Mouse (Mus musculus): Measurements from ENCODE around the gene Olfr1053. TPM values are rescaled to one million over a fixed set of nuclear protein-coding genes. Genes with fewer than 3 reads are reported as not detected.

Olfr1053 gene
- not detected for polyA plus RNA-seq (2017; shearing (Covaris generic))

DNA sequence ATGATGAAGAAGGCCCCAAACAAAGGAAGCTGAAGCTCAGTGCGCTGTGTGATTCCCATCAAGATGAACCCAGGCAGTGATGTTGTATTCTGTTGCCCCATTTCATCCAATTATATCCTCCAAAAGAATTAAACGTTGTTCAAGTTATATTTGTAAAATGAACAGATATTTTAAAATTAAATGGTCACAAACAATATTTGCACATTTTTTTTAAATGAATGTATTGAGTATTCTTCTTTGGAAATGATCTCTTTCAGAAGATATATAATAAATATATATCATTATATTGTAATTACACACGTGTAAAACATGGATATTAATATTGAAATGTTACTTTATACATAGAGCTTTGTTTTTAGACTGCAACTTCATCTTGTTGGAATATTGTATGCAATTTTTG is at the start of gene Olfr1053:
Gene Olfr1053, minus strand, starts transcription at position 101 of the 400 bp plus-strand sequence.

DNA sequence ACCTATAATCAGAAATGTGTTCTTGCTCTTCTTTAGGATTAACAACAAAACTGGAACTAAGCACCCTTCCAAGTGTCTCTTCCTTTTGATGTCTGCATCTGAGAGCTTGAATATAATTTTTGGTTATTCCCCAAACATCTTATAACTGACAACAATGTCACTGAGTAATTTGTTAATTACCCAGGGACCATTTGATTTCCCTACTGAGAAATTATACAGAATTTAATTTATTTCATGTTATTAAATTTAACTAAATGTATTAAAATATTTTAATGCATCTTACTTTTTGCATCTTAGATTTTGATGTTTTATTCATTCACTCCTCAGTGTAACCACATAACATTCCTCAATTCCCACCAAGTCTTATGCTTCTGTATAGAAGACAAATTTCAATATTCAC is 47.3 kb upstream of the Olfr1053 start, which contains the start of gene Olfr1056:
Gene Olfr1056, minus strand, starts transcription at position 101 of the 400 bp plus-strand sequence.

DNA sequence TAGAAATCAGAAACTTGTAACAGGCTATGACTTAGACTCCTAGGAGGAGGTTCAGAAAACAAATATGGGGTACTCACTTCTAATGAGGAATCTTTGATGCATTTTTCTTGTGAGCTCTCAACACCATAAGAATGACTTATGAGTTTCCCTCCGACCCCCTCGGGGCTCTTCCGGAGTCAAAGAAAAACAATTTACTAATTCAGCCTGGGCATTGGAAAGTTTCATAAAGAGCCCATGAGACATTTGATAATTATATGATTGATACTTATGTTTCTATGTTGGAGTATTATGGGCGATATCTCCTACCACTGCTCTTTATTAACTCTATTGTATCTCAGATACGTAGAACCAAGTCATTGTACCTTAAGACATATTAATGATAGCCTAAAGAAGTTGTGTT is 35.1 kb upstream of the Olfr1053 start, which contains the start of gene Olfr1055:
Gene Olfr1055, minus strand, starts transcription at position 101 of the 400 bp plus-strand sequence.

DNA sequence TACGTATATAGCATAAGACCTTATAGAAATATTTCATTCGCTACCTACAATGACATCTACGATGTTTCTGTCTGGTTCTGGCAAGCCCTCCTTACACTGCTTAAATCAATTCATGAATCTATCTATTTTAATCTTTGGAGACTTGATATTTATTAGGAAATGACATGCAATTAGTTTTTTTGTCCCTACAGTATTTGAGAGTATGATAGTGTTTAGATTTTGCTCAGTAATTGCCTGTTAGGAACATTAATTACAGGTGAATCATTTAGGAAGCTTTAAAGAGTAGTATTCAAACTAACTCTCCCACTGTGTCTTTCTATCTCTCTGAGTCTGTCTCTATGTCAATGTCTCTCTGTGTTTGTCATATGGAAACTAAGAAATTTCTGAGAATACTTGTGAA is 20.2 kb upstream of the Olfr1053 start, which contains the start of gene Olfr1054:
Gene Olfr1054, minus strand, starts transcription at position 101 of the 400 bp plus-strand sequence.

DNA sequence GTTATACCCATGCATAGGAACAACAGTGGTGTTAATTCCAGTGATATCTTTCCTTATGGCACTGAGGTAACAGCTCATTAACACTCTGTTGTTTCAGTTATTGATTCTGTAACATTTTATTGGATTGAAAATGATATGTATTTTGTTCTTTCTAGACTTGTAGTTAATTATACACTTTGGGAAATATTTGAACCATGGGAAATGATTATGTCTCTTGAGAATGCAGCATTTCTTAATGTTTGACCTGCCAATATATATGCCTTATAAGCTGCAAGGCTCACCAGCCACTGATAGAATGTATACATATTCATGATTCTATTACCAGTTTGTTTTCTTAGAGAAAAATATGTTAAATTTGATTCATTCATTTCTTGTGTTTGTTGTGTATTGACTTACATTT is 22.9 kb downstream of the Olfr1053 start, which contains the start of gene Olfr1052:
Gene Olfr1052, plus strand, starts transcription at position 301 of the 400 bp plus-strand sequence.

DNA sequence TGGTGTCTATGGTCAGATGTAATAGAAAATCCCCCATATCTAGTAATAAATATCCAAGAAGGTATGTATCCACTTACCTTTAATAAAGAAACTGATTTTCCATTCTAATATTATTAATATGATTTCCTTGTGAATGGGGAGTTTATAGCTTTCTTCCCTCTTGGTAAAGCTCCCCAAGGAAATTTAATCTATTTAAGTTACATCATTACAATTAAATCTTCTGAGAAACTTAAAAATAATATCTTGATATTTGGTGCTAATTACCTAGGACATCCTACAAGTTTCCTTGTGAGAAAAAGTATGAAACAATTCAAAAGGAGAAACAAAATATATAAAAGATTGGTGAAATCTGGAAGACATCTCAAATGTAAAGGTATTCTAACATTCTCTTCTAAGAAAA is 36.1 kb downstream of the Olfr1053 start, which contains the start of gene Olfr1051:
Gene Olfr1051, minus strand, starts transcription at position 101 of the 400 bp plus-strand sequence.

Other genes with a start within 250 kb of the Olfr1053 start
- gene Olfr1036, start 241.3 kb downstream of the Olfr1053 start, polyA plus RNA-seq (2017; shearing (Covaris generic)), result not detected
- not detected for gene Olfr1037, start 227.9 kb downstream of the Olfr1053 start, polyA plus RNA-seq (2017; shearing (Covaris generic))
- gene Olfr1039, start 179.4 kb downstream of the Olfr1053 start, polyA plus RNA-seq (2017; shearing (Covaris generic)), result not detected
- not detected for gene Olfr1040, start 168.6 kb downstream of the Olfr1053 start, polyA plus RNA-seq (2017; shearing (Covaris generic))
- 0.05 TPM for gene Olfr1042, start 153.4 kb downstream of the Olfr1053 start, polyA plus RNA-seq (2017; shearing (Covaris generic))
- 0.11 TPM for gene Olfr1043, start 147.8 kb downstream of the Olfr1053 start, polyA plus RNA-seq (2017; shearing (Covaris generic))
- not detected for gene Olfr1044, start 137.5 kb downstream of the Olfr1053 start, polyA plus RNA-seq (2017; shearing (Covaris generic))
- gene Olfr52, start 129.6 kb downstream of the Olfr1053 start, polyA plus RNA-seq (2017; shearing (Covaris generic)), result not detected
- gene Olfr1045, start 112.3 kb downstream of the Olfr1053 start, polyA plus RNA-seq (2017; shearing (Covaris generic)), result not detected
- 0.06 TPM for gene Olfr1046, start 96.0 kb downstream of the Olfr1053 start, polyA plus RNA-seq (2017; shearing (Covaris generic))
- not detected for gene Olfr1047, start 83.9 kb downstream of the Olfr1053 start, polyA plus RNA-seq (2017; shearing (Covaris generic))
- not detected for gene Olfr1048, start 75.0 kb downstream of the Olfr1053 start, polyA plus RNA-seq (2017; shearing (Covaris generic))
- 0.12 TPM for gene Olfr1049, start 57.0 kb downstream of the Olfr1053 start, polyA plus RNA-seq (2017; shearing (Covaris generic))
- gene Olfr1051, start 36.2 kb downstream of the Olfr1053 start, polyA plus RNA-seq (2017; shearing (Covaris generic)), result not detected
- not detected for gene Olfr1052, start 22.8 kb downstream of the Olfr1053 start, polyA plus RNA-seq (2017; shearing (Covaris generic))
- gene Olfr1054, start 20.1 kb upstream of the Olfr1053 start, polyA plus RNA-seq (2017; shearing (Covaris generic)), result not detected
- gene Olfr1055, start 35.0 kb upstream of the Olfr1053 start, polyA plus RNA-seq (2017; shearing (Covaris generic)), result not detected
- gene Olfr1056, start 47.2 kb upstream of the Olfr1053 start, polyA plus RNA-seq (2017; shearing (Covaris generic)), result not detected
- gene Olfr1057, start 63.1 kb upstream of the Olfr1053 start, polyA plus RNA-seq (2017; shearing (Covaris generic)), result not detected
- not detected for gene Olfr1058, start 73.3 kb upstream of the Olfr1053 start, polyA plus RNA-seq (2017; shearing (Covaris generic))
- gene Olfr1061, start 98.8 kb upstream of the Olfr1053 start, polyA plus RNA-seq (2017; shearing (Covaris generic)), result not detected
- gene Olfr1062, start 111.5 kb upstream of the Olfr1053 start, polyA plus RNA-seq (2017; shearing (Covaris generic)), result not detected
- gene Olfr1065, start 135.3 kb upstream of the Olfr1053 start, polyA plus RNA-seq (2017; shearing (Covaris generic)), result not detected
- not detected for gene Olfr1066, start 141.0 kb upstream of the Olfr1053 start, polyA plus RNA-seq (2017; shearing (Covaris generic))
- gene Olfr228, start 172.1 kb upstream of the Olfr1053 start, polyA plus RNA-seq (2017; shearing (Covaris generic)), result 0.10 TPM
- gene Olfr1076, start 193.2 kb upstream of the Olfr1053 start, polyA plus RNA-seq (2017; shearing (Covaris generic)), result not detected
- not detected for gene Olfr1079, start 227.2 kb upstream of the Olfr1053 start, polyA plus RNA-seq (2017; shearing (Covaris generic))
- gene Olfr1080, start 243.0 kb upstream of the Olfr1053 start, polyA plus RNA-seq (2017; shearing (Covaris generic)), result not detected

Measured in CD4-positive, CD25-positive, alpha-beta regulatory T cell (primary cell).